Mouse (Mus musculus) forebrain, embryonic 11.5 days (tissue): ENCODE measurements at regions not wholly inside any gene's neighbourhood (a gene's known extent, or its start where the extent isn't known, plus 50 kb on each side); places are given as distances from the start of the nearest gene placed in this dataset.

Source experiments
- ATAC-seq: fragments of 200-750 bp; cut with Nextera tagmentation; replicated peaks from 2 replicates; pipeline ENCODE4 v1.8.0; 2017; ENCODE audit warnings: moderate TSS enrichment; ENCODE audit not compliant: low FRiP score
- DNase-seq: peaks from one replicate; pipeline ENCODE4 v3.0.0-alpha.2; 2017; ENCODE audit warnings: low spot score
- H3K27ac ChIP-seq: fragments of 300-500 bp; sonication (generic); 2 replicates; pipeline ENCODE4 v1.5.1; 2014; ENCODE audit warnings: low read depth, low read length
- H3K27me3 ChIP-seq: fragments of 300-500 bp; sonication (generic); 2 replicates; pipeline ENCODE4 v1.6.1; 2014; ENCODE audit warnings: mild to moderate bottlenecking, low read length, mixed read lengths; ENCODE audit not compliant: control insufficient read depth, insufficient read depth
- H3K36me3 ChIP-seq: fragments of 300-500 bp; sonication (generic); 2 replicates; pipeline ENCODE4 v1.6.1; 2014; ENCODE audit warnings: mild to moderate bottlenecking, low read length, moderate library complexity, mixed read lengths; ENCODE audit not compliant: control insufficient read depth, insufficient read depth
- H3K4me1 ChIP-seq: fragments of 300-500 bp; sonication (generic); replicated peaks from 2 replicates; pipeline ENCODE4 v1.6.1; 2014; ENCODE audit warnings: low read length, mixed read lengths; ENCODE audit not compliant: control insufficient read depth, insufficient read depth
- H3K4me2 ChIP-seq: fragments of 300-500 bp; sonication (generic); 2 replicates; pipeline ENCODE4 v1.6.1; 2014; ENCODE audit warnings: low read depth, mild to moderate bottlenecking, low read length, moderate library complexity, mixed read lengths; ENCODE audit not compliant: severe bottlenecking
- H3K4me3 ChIP-seq: fragments of 300-500 bp; sonication (generic); 2 replicates; pipeline ENCODE4 v1.5.1; 2014; ENCODE audit warnings: low read depth, low read length
- H3K9ac ChIP-seq: fragments of 300-500 bp; sonication (generic); 2 replicates; pipeline ENCODE4 v1.6.1; 2014; ENCODE audit warnings: low read length
- H3K9me3 ChIP-seq: fragments of 300-500 bp; sonication (generic); 2 replicates; pipeline ENCODE4 v1.6.1; 2016; ENCODE audit warnings: low read length, mixed read lengths; ENCODE audit not compliant: control insufficient read depth
- WGBS: fragments of 180-500 bp; shearing (Covaris S2); extraction: QIAGEN DNeasy Blood & Tissue Kit; methylation state at CpG from one replicate; pipeline ENCODE4 v1.1.7; 2014; 5-methylcytosine and 5-hydroxymethylcytosine counted together

DNA sequence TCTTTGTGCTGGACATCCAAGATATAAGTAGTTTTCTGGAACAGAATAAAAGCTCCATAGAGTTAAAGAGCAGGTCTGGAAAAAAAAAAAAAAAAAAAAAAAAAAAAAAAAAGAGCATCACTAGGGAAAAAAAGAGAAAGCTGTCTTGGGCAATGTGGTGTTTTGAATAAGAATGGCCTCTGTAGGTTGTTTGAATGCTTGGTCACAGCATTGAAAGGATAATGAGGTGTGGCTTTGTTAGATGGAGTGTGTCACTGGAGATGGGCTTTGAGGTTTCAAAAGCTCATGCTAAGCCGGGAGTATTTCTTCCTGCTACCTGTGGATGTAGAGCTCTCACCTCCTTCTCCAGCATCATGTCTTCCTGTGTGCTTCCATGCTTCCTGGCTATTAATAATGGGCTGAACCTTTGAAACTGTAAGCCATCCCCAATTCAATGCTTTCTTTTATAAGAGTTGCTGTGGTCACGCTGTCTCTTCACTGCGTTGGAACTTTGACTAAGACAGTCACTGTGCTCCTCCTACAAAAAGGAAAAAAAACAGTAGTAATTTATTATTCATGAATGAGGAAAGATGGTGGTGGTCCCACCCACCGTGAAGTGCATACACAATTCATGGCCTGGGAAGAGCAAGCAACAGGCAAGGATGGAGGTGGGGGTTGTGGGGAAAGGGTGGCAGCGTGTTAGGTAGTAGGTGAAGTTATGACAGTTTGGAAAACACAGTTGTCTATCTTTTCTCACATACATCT is 283.2 kb upstream of the Tbc1d5 start:
- no peak overlapping the region for H3K27ac ChIP-seq
- H3K4me2 ChIP-seq = peak overlapping the region; percentile 41; the same call in 1 of the 2 replicates
- DNase-seq = no peak
- no peaks in the 10 kb centered on the region for H3K9me3 ChIP-seq
- ATAC-seq = peak; percentile 57; the same call in 1 of the 2 replicates
- peaks cover 2% of the 10 kb centered on the region; the same call in 1 of the 2 replicates for H3K4me1 ChIP-seq
- H3K4me3 ChIP-seq = no peak overlapping the region
- 32% methylated on average over 5 of the region's 5 CpGs for WGBS
- H3K36me3 ChIP-seq = no peaks in the 10 kb centered on the region
- no peaks in the 10 kb centered on the region for H3K27me3 ChIP-seq
- H3K9ac ChIP-seq = no peak overlapping the region

DNA sequence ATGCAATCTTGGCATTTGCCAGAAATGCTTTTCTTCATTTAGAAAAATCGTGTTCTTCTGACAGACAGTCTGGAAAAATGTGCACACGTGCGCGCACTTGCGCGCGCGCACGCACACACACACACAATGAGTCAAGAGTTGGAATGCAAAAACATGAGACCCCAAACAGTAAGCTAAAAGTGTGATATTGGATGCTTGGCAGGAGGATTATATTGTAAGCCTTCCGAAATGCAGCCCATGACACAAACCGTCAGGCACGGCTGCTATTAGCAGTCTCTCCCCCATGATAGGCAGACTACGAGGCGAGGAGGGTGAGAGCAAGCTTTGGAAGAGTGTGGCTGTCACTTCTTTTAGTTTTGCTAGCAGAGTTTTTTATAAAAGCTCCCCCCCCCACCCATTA is 282.1 kb upstream of the Tbc1d5 start:
- H3K36me3 ChIP-seq = no peaks in the 10 kb centered on the region
- no peaks in the 10 kb centered on the region for H3K27me3 ChIP-seq
- H3K27ac ChIP-seq = no peak overlapping the region
- peak; percentile 66 for ATAC-seq
- H3K4me2 ChIP-seq = peak overlapping the region; percentile 41
- DNase-seq = no peak
- WGBS = 43% methylated on average over 14 of the region's 14 CpGs
- H3K4me1 ChIP-seq = peaks cover 2% of the 10 kb centered on the region; the same call in 1 of the 2 replicates
- peak overlapping the region; percentile 40; the same call in 1 of the 2 replicates for H3K9ac ChIP-seq
- no peaks in the 10 kb centered on the region for H3K9me3 ChIP-seq
- H3K4me3 ChIP-seq = peak overlapping the region; percentile 6; the same call in 1 of the 2 replicates

- Histone ChIP-seq H3K4me1 (peaks cover 2% of the 10 kb centered on the region; the same call in 1 of the 2 replicates), H3K36me3 (no peaks in the 10 kb centered on the region), H3K9me3 (no peaks in the 10 kb centered on the region), H3K27me3 (no peaks in the 10 kb centered on the region), H3K4me2 (no peak overlapping the region), H3K9ac (no peak overlapping the region), H3K27ac (no peak overlapping the region), H3K4me3 (no peak overlapping the region)
- ATAC-seq (no peak), DNase-seq (no peak)
- 92% methylated on average over 1 of the region's 1 CpGs for WGBS
Observed at GRCm38 (mm10) chr17:51459119-51459518, 280.0 kb upstream of the Tbc1d5 start.

DNA sequence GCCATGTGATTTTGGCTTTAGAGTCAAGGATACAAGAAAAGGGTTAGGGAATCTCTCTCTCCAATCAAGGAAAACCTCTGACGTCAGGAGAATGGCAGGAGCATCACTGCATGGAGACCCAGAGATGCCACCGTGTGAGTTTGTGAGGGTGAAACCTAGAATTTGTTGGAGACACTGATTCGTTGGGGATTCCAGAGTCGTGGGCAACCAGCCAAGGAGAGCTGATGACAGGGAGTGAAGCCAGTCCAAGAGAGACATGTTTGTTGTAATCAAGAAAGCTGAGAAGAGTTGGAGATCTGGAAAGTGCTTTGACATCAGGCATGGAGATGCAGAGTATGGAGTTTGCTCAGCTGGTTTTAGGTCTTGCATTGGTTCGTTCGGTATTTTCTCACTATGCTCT is 236.6 kb upstream of the Tbc1d5 start:
- no peaks in the 10 kb centered on the region for H3K36me3 ChIP-seq
- no peak overlapping the region for H3K27ac ChIP-seq
- H3K4me2 ChIP-seq = no peak overlapping the region
- ATAC-seq (no peak), DNase-seq (no peak)
- WGBS = 92% methylated on average over 6 of the region's 6 CpGs
- no peaks in the 10 kb centered on the region for H3K9me3 ChIP-seq
- H3K4me3 ChIP-seq = no peak overlapping the region
- H3K4me1 ChIP-seq = no peaks in the 10 kb centered on the region
- H3K9ac ChIP-seq = no peak overlapping the region
- no peaks in the 10 kb centered on the region for H3K27me3 ChIP-seq

DNA sequence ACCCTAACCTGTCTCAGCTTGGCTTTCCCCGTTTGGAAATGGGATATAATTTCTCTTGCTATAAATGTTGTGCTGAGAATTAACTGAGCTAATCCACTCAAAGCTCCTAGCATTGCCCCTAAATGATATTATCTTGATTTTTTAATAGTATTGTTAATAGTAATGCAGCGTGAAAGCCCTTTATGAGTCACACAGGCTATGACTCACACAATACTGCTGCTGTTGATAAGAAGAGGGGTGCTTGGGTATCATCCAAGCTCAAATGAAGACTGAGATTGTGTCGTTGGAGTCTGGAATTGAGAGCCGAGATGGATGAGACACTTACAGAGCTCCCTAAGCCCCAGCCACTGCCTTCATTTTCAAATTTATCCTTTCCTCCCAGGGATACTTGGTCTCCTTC is 235.2 kb upstream of the Tbc1d5 start:
- WGBS = 87% methylated on average over 4 of the region's 4 CpGs
- H3K4me3 ChIP-seq = no peak overlapping the region
- H3K27me3 ChIP-seq = no peaks in the 10 kb centered on the region
- ATAC-seq (no peak), DNase-seq (no peak)
- no peaks in the 10 kb centered on the region for H3K4me1 ChIP-seq
- no peaks in the 10 kb centered on the region for H3K36me3 ChIP-seq
- no peak overlapping the region for H3K9ac ChIP-seq
- no peaks in the 10 kb centered on the region for H3K9me3 ChIP-seq
- H3K27ac ChIP-seq = no peak overlapping the region
- no peak overlapping the region for H3K4me2 ChIP-seq

GRCm38 (mm10) chr17:51413741-51414140 is 234.6 kb upstream of the Tbc1d5 start:
- H3K4me3 ChIP-seq = no peak overlapping the region
- no peak overlapping the region for H3K4me2 ChIP-seq
- no peaks in the 10 kb centered on the region for H3K27me3 ChIP-seq
- ATAC-seq = no peak
- DNase-seq = no peak
- no peak overlapping the region for H3K9ac ChIP-seq
- no peaks in the 10 kb centered on the region for H3K36me3 ChIP-seq
- no peaks in the 10 kb centered on the region for H3K9me3 ChIP-seq
- H3K4me1 ChIP-seq = no peaks in the 10 kb centered on the region
- H3K27ac ChIP-seq = no peak overlapping the region

DNA sequence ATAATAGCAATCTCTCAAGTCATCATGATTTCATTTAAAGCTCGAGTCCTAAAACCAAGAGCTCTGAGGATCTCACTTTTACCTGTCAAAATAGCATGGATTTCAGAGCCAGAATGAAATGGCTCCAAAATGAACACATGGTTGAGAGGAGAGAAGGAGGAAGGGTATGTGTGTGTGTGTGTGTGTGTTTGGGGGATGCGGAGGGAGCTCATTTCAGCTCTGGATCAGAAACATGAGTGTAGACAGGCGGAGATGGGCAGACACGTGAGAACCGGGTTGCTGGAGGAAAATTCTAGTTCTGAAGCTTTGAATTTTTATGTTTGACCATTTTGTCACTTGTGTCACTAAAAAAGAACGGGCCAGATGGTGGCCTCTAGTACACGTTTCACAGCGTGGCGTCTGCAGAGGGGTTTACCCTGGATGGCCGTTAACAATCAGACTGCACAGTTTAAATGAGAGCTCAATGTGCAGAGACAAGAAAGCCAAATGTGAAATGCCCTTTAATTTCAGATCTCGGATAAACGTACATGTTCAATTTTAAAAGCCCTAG is 232.5 kb upstream of the Tbc1d5 start:
- Histone ChIP-seq H3K9ac (no peak overlapping the region), H3K27ac (no peak overlapping the region), H3K4me3 (no peak overlapping the region), H3K36me3 (no peaks in the 10 kb centered on the region), H3K9me3 (no peaks in the 10 kb centered on the region), H3K27me3 (no peaks in the 10 kb centered on the region), H3K4me1 (no peaks in the 10 kb centered on the region), H3K4me2 (no peak overlapping the region)
- WGBS = 93% methylated on average over 12 of the region's 12 CpGs
- no peak for ATAC-seq
- DNase-seq = no peak

DNA sequence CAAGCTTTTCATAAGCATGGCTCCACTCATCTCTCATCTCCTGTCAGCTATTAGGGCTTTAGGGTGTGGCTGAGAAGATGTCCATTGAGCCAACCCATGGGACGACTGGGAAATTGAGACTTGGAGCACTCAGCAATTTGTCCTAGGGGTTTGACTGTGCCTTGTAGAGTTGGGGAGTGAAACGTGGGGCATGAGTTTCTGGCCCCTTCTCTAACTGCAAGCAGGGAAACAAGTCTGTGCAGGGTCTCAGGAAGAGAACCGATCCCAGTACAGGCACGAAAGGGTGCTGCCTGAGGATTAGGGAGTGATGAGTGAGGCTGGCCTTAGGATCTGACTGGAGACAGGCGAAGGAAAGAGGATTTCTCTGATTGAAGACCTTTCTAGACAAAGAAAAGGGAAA is 229.7 kb upstream of the Tbc1d5 start:
- ATAC-seq (no peak), DNase-seq (no peak)
- H3K9ac ChIP-seq = no peak overlapping the region
- no peak overlapping the region for H3K4me3 ChIP-seq
- H3K27me3 ChIP-seq = no peaks in the 10 kb centered on the region
- H3K36me3 ChIP-seq = no peaks in the 10 kb centered on the region
- H3K9me3 ChIP-seq = no peaks in the 10 kb centered on the region
- H3K27ac ChIP-seq = no peak overlapping the region
- no peaks in the 10 kb centered on the region for H3K4me1 ChIP-seq
- 60% methylated on average over 5 of the region's 5 CpGs for WGBS
- no peak overlapping the region for H3K4me2 ChIP-seq

- ATAC-seq = no peak
- 75% methylated on average over 3 of the region's 3 CpGs for WGBS
Observed at GRCm38 (mm10) chr17:51408367-51408766, 229.2 kb upstream of the Tbc1d5 start.

More at GRCm38 (mm10) chr17:51408367-51408766, 229.2 kb upstream of the Tbc1d5 start:
- no peak for DNase-seq
- Histone ChIP-seq H3K4me3 (no peak overlapping the region), H3K9ac (no peak overlapping the region), H3K4me1 (no peaks in the 10 kb centered on the region), H3K27ac (no peak overlapping the region), H3K9me3 (no peaks in the 10 kb centered on the region), H3K4me2 (no peak overlapping the region), H3K36me3 (no peaks in the 10 kb centered on the region), H3K27me3 (no peaks in the 10 kb centered on the region)
